Mouse (Mus musculus) E14TG2a.4 (cell line): Measurements from ENCODE around the gene Kcna10.

Source experiments
- H3K27me3 ChIP-seq: 2 replicates; pipeline ENCODE4 v1.6.1; 2014; ENCODE audit warnings: low read length, control low read depth; ENCODE audit not compliant: insufficient read depth
- H3K36me3 ChIP-seq: 2 replicates; pipeline ENCODE4 v1.6.1; 2014; ENCODE audit warnings: low read length, control low read depth; ENCODE audit not compliant: insufficient read depth
- H3K4me1 ChIP-seq: replicated peaks from 2 replicates; pipeline ENCODE4 v1.6.1; 2014; ENCODE audit warnings: low read depth, low read length, control low read depth
- H3K4me3 ChIP-seq: replicated peaks from 2 replicates; pipeline ENCODE4 v1.5.1; 2014; ENCODE audit warnings: mild to moderate bottlenecking, low read length
- H3K9me3 ChIP-seq: 2 replicates; pipeline ENCODE4 v1.6.1; 2014; ENCODE audit warnings: low read length, control low read depth
- CTCF ChIP-seq: conservative IDR thresholded peaks from 2 replicates; pipeline ENCODE4 v1.5.1; 2014; ENCODE audit warnings: low read length
- NANOG ChIP-seq: IDR thresholded peaks from 2 replicates; pipeline ENCODE4 v1.6.1; 2014; ENCODE audit warnings: borderline replicate concordance, low read length, mixed read lengths
- POU5F1 ChIP-seq: IDR thresholded peaks from 2 replicates; pipeline ENCODE4 v1.6.1; 2014; ENCODE audit warnings: low read length, borderline replicate concordance

Kcna10 gene

DNA sequence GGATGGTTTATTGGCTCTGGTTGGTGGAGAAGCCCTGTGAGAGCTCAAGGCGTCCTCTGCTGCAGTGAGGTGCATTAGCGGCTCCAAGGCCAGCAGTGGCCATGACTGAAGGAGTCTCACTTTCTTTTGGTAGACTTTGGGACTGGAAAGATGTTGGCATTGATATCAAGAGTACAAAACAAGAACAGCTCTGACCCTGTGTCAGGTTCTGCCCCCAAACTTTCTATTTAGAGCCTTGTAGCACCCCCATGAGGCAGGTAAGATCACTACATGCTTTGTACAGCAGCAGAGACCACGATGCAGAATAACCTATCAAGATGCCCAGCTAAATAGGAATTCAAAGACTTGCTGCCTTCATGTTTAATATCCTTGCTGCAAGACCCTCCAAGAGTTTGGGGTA, 23.4 kb upstream of the Kcna10 start:
- Histone ChIP-seq H3K36me3 (no peaks in the 10 kb centered on the region), H3K4me3 (peak overlapping the region; percentile 51; the same call in 1 of the 2 replicates), H3K4me1 (peaks cover 11% of the 10 kb centered on the region), H3K9me3 (no peaks in the 10 kb centered on the region), H3K27me3 (peaks cover 23% of the 10 kb centered on the region)
- TF ChIP-seq POU5F1 (no peak), CTCF (peak; percentile 35), NANOG (no peak)

DNA sequence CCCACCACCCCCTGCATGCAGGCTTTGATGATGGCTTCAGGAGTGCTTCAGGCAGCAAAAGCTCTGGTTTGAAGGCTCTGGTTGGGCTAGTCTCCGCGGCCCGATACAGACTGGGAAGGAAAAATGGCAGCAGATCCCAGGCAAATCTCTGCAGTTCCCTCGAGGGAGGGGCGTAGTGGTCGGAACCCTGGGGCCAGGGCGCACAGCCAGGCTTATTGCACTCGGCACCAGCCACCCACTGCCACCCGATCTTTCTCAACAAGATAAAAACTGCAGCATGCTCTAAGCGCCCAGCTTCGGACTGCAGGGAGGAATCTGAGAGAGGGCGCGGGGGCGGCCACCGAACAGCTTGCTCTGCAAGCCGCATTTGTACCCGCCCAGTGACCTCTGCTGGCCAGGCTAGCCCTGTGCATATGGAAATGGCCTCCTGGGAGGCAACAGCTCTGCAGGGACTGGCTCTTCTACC, 23.0 kb upstream of the Kcna10 start:
- no peaks in the 10 kb centered on the region for H3K36me3 ChIP-seq
- H3K9me3 ChIP-seq: no peaks in the 10 kb centered on the region
- TF ChIP-seq CTCF (no peak; the same call in none of the 2 replicates), NANOG (no peak), POU5F1 (no peak)
- H3K4me1 ChIP-seq: peaks cover 11% of the 10 kb centered on the region
- H3K4me3 ChIP-seq: peak overlapping the region; percentile 51
- H3K27me3 ChIP-seq: peaks cover 23% of the 10 kb centered on the region

DNA sequence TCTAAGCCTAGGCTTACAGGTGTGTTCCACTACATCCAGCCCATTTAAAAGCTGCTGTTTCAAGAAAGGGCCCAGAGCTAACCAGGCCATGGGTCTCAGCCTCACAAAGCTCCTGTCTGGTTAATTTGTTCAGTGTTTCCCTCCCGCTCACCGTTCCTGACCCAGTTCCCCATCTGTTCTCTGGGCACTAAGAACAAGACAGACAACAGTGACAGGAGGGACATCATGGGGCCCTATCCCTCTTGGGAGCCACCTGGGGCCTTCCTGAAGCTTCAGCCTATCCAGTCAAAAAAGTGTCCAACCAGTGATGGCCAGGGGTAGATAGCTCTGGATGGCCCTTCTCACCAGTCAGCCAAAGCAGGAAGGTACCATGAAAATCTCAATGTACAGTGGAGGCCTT, 20.1 kb upstream of the Kcna10 start:
- Histone ChIP-seq H3K36me3 (no peaks in the 10 kb centered on the region), H3K27me3 (peaks cover 24% of the 10 kb centered on the region), H3K9me3 (no peaks in the 10 kb centered on the region), H3K4me3 (no peak overlapping the region), H3K4me1 (peaks cover 11% of the 10 kb centered on the region)
- no peak for TF ChIP-seq NANOG
- TF ChIP-seq CTCF: no peak
- no peak for TF ChIP-seq POU5F1

DNA sequence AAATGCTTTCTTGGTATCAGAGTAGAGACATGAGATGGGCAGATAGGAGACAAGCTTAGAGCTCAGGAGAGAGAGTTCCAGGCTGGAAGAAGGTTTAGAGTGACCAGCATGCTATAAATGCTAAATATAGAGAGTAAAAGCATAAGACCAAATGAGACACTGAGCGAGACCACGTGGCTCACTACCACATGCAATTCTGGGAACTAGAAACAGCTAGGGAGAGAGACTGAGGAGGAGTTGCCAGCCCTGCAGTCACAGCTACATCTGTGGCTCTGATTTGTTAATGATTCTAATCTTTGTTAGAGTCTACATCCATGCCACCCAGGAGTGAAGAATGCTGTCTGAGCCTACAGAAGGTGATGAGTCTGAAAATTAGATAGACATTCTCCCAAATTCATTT, 13.3 kb upstream of the Kcna10 start:
- no peaks in the 10 kb centered on the region for H3K9me3 ChIP-seq
- H3K4me1 ChIP-seq: no peaks in the 10 kb centered on the region
- TF ChIP-seq NANOG (no peak), CTCF (no peak), POU5F1 (no peak)
- no peak overlapping the region for H3K4me3 ChIP-seq
- no peaks in the 10 kb centered on the region for H3K36me3 ChIP-seq
- H3K27me3 ChIP-seq: peaks cover 4% of the 10 kb centered on the region; the same call in 1 of the 2 replicates

DNA sequence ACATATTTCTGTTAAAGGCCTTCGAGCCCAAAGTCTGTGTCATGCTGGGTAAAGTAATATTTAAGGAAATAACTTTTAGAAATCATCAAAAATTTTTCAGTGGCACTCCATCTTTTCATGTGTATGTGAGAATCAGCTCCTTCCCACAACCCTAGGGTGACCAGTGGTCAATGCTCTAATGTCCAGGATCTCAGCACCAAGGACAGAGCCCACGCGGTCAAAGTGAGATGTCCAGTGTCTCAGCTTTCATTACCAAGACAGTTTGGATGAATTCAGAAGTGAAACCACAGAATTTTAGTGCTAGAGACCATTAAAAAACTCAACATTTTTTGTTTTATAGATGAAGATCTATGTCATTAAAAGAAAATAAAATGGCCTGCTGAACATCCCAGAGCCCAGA, 10.9 kb upstream of the Kcna10 start:
- Histone ChIP-seq H3K36me3 (no peaks in the 10 kb centered on the region), H3K4me3 (no peak overlapping the region), H3K9me3 (no peaks in the 10 kb centered on the region), H3K27me3 (peaks cover 4% of the 10 kb centered on the region; the same call in 1 of the 2 replicates), H3K4me1 (no peaks in the 10 kb centered on the region)
- TF ChIP-seq NANOG: no peak
- TF ChIP-seq POU5F1: no peak
- no peak for TF ChIP-seq CTCF

DNA sequence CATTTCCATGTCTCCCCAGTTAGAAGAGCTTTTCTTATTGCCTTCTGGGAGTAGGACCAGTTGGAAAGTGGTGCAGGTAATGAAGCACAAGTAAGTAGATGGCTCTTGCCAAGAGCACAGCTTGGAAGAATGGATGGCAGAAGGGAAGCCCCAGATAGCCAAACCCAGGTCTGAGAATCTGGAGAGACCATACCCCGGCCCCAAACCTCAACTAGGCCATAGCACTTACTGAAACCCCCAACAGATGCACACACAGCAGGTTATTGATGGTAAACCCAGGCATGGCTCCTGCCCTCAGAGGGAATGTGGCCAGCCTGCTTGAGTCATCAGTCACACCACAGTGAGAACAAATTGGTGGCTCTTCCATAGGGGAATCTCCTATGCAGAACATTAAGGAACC, 10.3 kb upstream of the Kcna10 start:
- TF ChIP-seq POU5F1 (no peak), CTCF (no peak), NANOG (no peak)
- Histone ChIP-seq H3K4me1 (no peaks in the 10 kb centered on the region), H3K9me3 (no peaks in the 10 kb centered on the region), H3K36me3 (no peaks in the 10 kb centered on the region), H3K27me3 (peaks cover 4% of the 10 kb centered on the region; the same call in 1 of the 2 replicates), H3K4me3 (no peak overlapping the region)

DNA sequence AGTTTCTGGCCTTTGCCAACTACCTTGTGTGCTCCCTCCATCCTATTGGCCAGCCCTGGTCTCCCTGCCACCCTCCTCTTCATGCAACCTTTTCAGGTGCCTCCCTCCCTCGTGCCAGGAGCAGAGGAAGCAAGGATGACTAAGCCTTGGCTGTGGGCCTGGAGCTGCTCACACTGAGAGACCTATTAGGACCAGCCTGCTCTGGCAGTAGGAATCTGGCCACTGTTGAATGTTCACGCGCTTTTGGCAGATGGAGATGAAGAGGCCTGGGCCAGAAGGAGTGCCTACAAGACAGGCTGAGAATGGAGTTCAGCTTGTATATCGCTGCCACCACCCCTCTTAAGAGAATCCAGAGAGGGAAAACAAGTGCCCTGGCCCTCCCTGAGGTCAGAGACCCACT, 7.4 kb upstream of the Kcna10 start:
- Histone ChIP-seq H3K36me3 (no peaks in the 10 kb centered on the region), H3K4me1 (no peaks in the 10 kb centered on the region), H3K9me3 (peaks cover 4% of the 10 kb centered on the region; the same call in 1 of the 2 replicates), H3K4me3 (no peak overlapping the region), H3K27me3 (no peaks in the 10 kb centered on the region)
- no peak for TF ChIP-seq POU5F1
- TF ChIP-seq NANOG: no peak
- no peak for TF ChIP-seq CTCF

DNA sequence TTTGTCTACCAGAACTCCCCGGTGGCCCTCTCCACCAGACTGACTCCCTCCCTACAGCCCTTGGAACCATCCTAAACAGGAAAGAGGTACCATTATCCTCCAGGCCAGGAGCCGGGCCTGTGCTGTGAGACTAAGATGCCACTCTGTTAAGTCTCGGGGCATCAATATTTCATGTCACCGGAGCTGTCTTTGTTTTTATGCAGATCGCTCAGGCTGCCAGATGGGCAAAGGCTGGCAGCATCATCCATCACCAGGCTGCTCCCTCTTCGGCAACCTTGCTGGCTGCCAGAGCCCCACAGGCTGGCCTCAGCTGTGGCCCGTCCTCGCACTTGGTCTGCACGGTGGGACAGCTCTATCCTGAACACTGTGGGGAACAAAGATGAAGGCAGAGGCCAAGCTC, 6.4 kb upstream of the Kcna10 start:
- TF ChIP-seq NANOG: no peak
- Histone ChIP-seq H3K27me3 (no peaks in the 10 kb centered on the region), H3K36me3 (no peaks in the 10 kb centered on the region), H3K4me3 (no peak overlapping the region), H3K9me3 (peaks cover 7% of the 10 kb centered on the region; the same call in 1 of the 2 replicates), H3K4me1 (no peaks in the 10 kb centered on the region)

DNA sequence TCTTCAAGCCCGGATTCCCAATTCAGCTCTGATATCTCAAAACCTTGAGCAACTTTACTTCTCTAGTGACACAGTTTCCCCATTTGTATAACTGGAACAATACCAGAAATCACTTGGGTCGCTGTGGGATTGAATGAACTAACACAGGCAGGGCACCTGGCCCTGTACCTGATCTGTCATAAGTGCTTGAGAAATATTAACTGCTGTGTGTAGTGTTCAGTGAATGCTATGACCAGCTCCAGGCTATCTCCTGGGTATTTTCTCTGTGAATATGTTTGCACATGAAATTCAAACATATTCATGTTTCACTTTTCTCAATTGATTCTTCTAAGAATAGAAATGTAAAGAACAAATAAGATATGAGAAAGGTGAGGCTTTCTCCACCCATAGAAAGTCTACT, 2.0 kb upstream of the Kcna10 start:
- no peak for TF ChIP-seq POU5F1
- no peak for TF ChIP-seq NANOG
- TF ChIP-seq CTCF: no peak
- no peaks in the 10 kb centered on the region for H3K36me3 ChIP-seq
- H3K27me3 ChIP-seq: peaks cover 2% of the 10 kb centered on the region; the same call in 1 of the 2 replicates
- no peak overlapping the region for H3K4me3 ChIP-seq
- no peaks in the 10 kb centered on the region for H3K4me1 ChIP-seq
- H3K9me3 ChIP-seq: peaks cover 11% of the 10 kb centered on the region; the same call in 1 of the 2 replicates
